Mouse (Mus musculus) E14TG2a.4 (cell line): ENCODE measurements around the gene Glycam1.
"Not testable (repeated sequence)": the region's sequence is repeated elsewhere in the genome, so short reads cannot be mapped to it uniquely, and the experiment has no call there.

Experiments used
- H3K27me3 ChIP-seq: 2 replicates; pipeline ENCODE4 v1.6.1; 2014; ENCODE audit warnings: low read length, control low read depth; ENCODE audit not compliant: insufficient read depth
- H3K36me3 ChIP-seq: 2 replicates; pipeline ENCODE4 v1.6.1; 2014; ENCODE audit warnings: low read length, control low read depth; ENCODE audit not compliant: insufficient read depth
- H3K4me1 ChIP-seq: replicated peaks from 2 replicates; pipeline ENCODE4 v1.6.1; 2014; ENCODE audit warnings: low read depth, low read length, control low read depth
- H3K4me3 ChIP-seq: replicated peaks from 2 replicates; pipeline ENCODE4 v1.5.1; 2014; ENCODE audit warnings: mild to moderate bottlenecking, low read length
- H3K9me3 ChIP-seq: 2 replicates; pipeline ENCODE4 v1.6.1; 2014; ENCODE audit warnings: low read length, control low read depth
- CTCF ChIP-seq: conservative IDR thresholded peaks from 2 replicates; pipeline ENCODE4 v1.5.1; 2014; ENCODE audit warnings: low read length
- NANOG ChIP-seq: IDR thresholded peaks from 2 replicates; pipeline ENCODE4 v1.6.1; 2014; ENCODE audit warnings: borderline replicate concordance, low read length, mixed read lengths
- POU5F1 ChIP-seq: IDR thresholded peaks from 2 replicates; pipeline ENCODE4 v1.6.1; 2014; ENCODE audit warnings: low read length, borderline replicate concordance

The Glycam1 gene

GRCm38 (mm10) chr15:103564981-103565380 is at the start of gene Glycam1:
Gene Glycam1 (minus strand): TSS chr15:103565081.
- H3K4me3 ChIP-seq = no peak within 1 kb of the TSS
- no peaks in the 10 kb centered on the region for H3K9me3 ChIP-seq
- no peaks in the 10 kb centered on the region for H3K27me3 ChIP-seq
- H3K4me1 ChIP-seq = no peaks in the 10 kb centered on the region
- no peak for TF ChIP-seq POU5F1
- no peak for TF ChIP-seq NANOG
- no peak for TF ChIP-seq CTCF
- no peaks in the 10 kb centered on the region for H3K36me3 ChIP-seq

GRCm38 (mm10) chr15:103604481-103604880 is 39.6 kb upstream of the Glycam1 start:
- Histone ChIP-seq H3K27me3 (no peaks in the 10 kb centered on the region), H3K4me3 (no peak overlapping the region), H3K9me3 (peaks cover 42% of the 10 kb centered on the region), H3K36me3 (no peaks in the 10 kb centered on the region), H3K4me1 (no peaks in the 10 kb centered on the region)
- TF ChIP-seq NANOG = no peak
- no peak for TF ChIP-seq POU5F1
- TF ChIP-seq CTCF = no peak

GRCm38 (mm10) chr15:103590779-103591178 is 25.9 kb upstream of the Glycam1 start:
- H3K4me3 ChIP-seq = no peak overlapping the region
- H3K36me3 ChIP-seq = no peaks in the 10 kb centered on the region
- TF ChIP-seq CTCF = no peak
- TF ChIP-seq POU5F1 = no peak
- no peak for TF ChIP-seq NANOG
- H3K4me1 ChIP-seq = no peaks in the 10 kb centered on the region
- peaks cover 9% of the 10 kb centered on the region for H3K9me3 ChIP-seq
- H3K27me3 ChIP-seq = no peaks in the 10 kb centered on the region

GRCm38 (mm10) chr15:103587752-103588151 is 22.9 kb upstream of the Glycam1 start:
- not testable (repeated sequence) for H3K36me3 ChIP-seq, H3K9me3 ChIP-seq, H3K27me3 ChIP-seq, H3K4me3 ChIP-seq, H3K4me1 ChIP-seq

- H3K4me3 ChIP-seq = no peak overlapping the region
- TF ChIP-seq CTCF = no peak
- no peaks in the 10 kb centered on the region for H3K9me3 ChIP-seq
- H3K27me3 ChIP-seq = no peaks in the 10 kb centered on the region
- H3K36me3 ChIP-seq = no peaks in the 10 kb centered on the region
- no peaks in the 10 kb centered on the region for H3K4me1 ChIP-seq
These were observed 21.0 kb upstream of the Glycam1 start for GRCm38 (mm10) chr15:103585876-103586275.

GRCm38 (mm10) chr15:103552096-103552690 is 12.7 kb downstream of the Glycam1 start:
- TF ChIP-seq NANOG = no peak
- TF ChIP-seq CTCF = peak; percentile 68
- H3K27me3 ChIP-seq = no peaks in the 10 kb centered on the region
- no peaks in the 10 kb centered on the region for H3K36me3 ChIP-seq
- no peak overlapping the region for H3K4me3 ChIP-seq
- H3K9me3 ChIP-seq = peaks cover 9% of the 10 kb centered on the region; the same call in 1 of the 2 replicates
- H3K4me1 ChIP-seq = no peaks in the 10 kb centered on the region

GRCm38 (mm10) chr15:103551053-103551452 is 13.8 kb downstream of the Glycam1 start:
- Histone ChIP-seq H3K4me3 (no peak overlapping the region), H3K27me3 (0 out of 2 replicates have a peak, but pooled peaks cover 4% of the 10 kb centered on the region), H3K36me3 (no peaks in the 10 kb centered on the region), H3K4me1 (no peaks in the 10 kb centered on the region), H3K9me3 (peaks cover 9% of the 10 kb centered on the region; the same call in 1 of the 2 replicates)
- TF ChIP-seq CTCF (no peak), NANOG (no peak), POU5F1 (no peak)

GRCm38 (mm10) chr15:103549475-103549874 is 15.4 kb downstream of the Glycam1 start:
- Histone ChIP-seq H3K36me3 (no peaks in the 10 kb centered on the region), H3K4me1 (no peaks in the 10 kb centered on the region), H3K4me3 (no peak overlapping the region), H3K27me3 (0 out of 2 replicates have a peak, but pooled peaks cover 4% of the 10 kb centered on the region), H3K9me3 (peaks cover 9% of the 10 kb centered on the region; the same call in 1 of the 2 replicates)
- TF ChIP-seq CTCF (no peak), POU5F1 (no peak)

- H3K9me3 ChIP-seq = peaks cover 5% of the 10 kb centered on the region; the same call in 1 of the 2 replicates
- no peak overlapping the region for H3K4me3 ChIP-seq
- TF ChIP-seq POU5F1 (no peak), CTCF (peak; percentile 68)
- no peaks in the 10 kb centered on the region for H3K4me1 ChIP-seq
- peaks cover 4% of the 10 kb centered on the region; the same call in 1 of the 2 replicates for H3K27me3 ChIP-seq
- no peaks in the 10 kb centered on the region for H3K36me3 ChIP-seq
These were observed 16.9 kb downstream of the Glycam1 start for GRCm38 (mm10) chr15:103547983-103548382.
